Mouse (Mus musculus) midbrain, embryonic 12.5 days (tissue): ENCODE measurements around the gene Rrad. TPM values are rescaled to one million over a fixed set of nuclear protein-coding genes. Genes with fewer than 3 reads are reported as not detected.
A peak's percentile ranks its signal among the peaks of the same experiment; 100 is the strongest.

Experiments
- ATAC-seq: fragments of 200-750 bp; cut with Nextera tagmentation; 2 replicates; pipeline ENCODE4 v1.8.0; 2017; ENCODE audit warnings: low read depth, moderate TSS enrichment, moderate library complexity; ENCODE audit not compliant: low FRiP score
- H3K27ac ChIP-seq: fragments of 300-500 bp; sonication (generic); replicated peaks from 2 replicates; pipeline ENCODE4 v1.5.1; 2016; ENCODE audit warnings: mild to moderate bottlenecking
- H3K27me3 ChIP-seq: fragments of 300-500 bp; sonication (generic); 2 replicates; pipeline ENCODE4 v1.6.1; 2016; ENCODE audit warnings: mild to moderate bottlenecking
- H3K36me3 ChIP-seq: fragments of 300-500 bp; sonication (generic); 2 replicates; pipeline ENCODE4 v1.6.1; 2016
- H3K4me1 ChIP-seq: fragments of 300-500 bp; sonication (generic); 2 replicates; pipeline ENCODE4 v1.6.1; 2016
- H3K4me2 ChIP-seq: fragments of 300-500 bp; sonication (generic); replicated peaks from 2 replicates; pipeline ENCODE4 v1.6.1; 2016; ENCODE audit warnings: mild to moderate bottlenecking, moderate library complexity
- H3K4me3 ChIP-seq: fragments of 300-500 bp; sonication (generic); 2 replicates; pipeline ENCODE4 v1.5.1; 2016; ENCODE audit warnings: mild to moderate bottlenecking
- H3K9ac ChIP-seq: fragments of 300-500 bp; sonication (generic); replicated peaks from 2 replicates; pipeline ENCODE4 v1.6.1; 2016; ENCODE audit warnings: mild to moderate bottlenecking, moderate library complexity
- H3K9me3 ChIP-seq: fragments of 300-500 bp; sonication (generic); 2 replicates; pipeline ENCODE4 v1.6.1; 2016; ENCODE audit warnings: mild to moderate bottlenecking
- WGBS: fragments of 180-500 bp; shearing (Covaris S2); methylation state at CpG from one replicate; pipeline ENCODE4 v1.1.7; 2016; 5-methylcytosine and 5-hydroxymethylcytosine counted together
- polyA plus RNA-seq: library from polyadenylated mRNA; unstranded; fragments of >200 nt; fragmentation: Nextera tagmentation; extraction: Ambion mirVana; gene quantifications from 2 replicates; pipeline ENCODE4 v1.2.1, GENCODE M21; 2016

The Rrad gene
- polyA plus RNA-seq, 1 experiment from 2014 or later, result 2.8 TPM

DNA sequence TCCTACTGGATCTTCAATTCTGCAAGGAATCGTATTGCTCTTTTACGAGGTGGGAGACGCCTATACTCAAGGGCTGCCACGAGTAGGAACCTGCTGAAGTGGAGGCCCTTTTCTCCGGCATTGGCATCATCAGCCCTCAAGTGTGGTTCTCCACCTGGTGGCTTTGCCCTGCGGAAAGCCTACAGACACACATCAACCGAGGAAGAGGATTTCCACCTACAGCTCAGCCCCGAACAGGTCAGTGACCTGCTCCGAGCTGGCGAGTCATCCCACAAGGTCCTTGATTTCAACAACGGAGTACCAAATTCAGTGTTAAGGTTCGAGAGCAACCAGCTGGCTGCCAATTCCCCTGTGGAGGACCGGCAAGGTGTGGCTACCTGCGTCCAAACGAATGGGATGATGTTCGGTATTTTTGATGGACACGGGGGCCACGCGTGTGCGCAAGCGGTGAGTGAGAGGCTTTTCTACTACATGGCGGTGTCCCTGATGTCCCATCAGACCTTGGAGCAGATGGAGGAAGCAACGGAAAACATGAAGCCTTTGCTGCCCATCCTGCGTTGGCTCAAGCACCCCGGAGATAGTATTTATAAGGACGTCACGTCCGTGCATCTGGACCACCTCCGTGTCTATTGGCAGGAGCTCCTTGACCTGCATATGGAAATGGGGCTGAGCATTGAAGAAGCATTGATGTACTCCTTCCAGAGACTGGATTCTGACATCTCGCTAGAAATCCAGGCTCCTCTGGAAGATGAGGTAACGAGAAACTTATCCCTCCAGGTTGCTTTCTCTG lies 37.4 kb downstream of the Rrad start:
- WGBS, result 95% methylated on average over 31 of the region's 31 CpGs
- H3K4me2 ChIP-seq, result no peak overlapping the region
- no peak for ATAC-seq

DNA sequence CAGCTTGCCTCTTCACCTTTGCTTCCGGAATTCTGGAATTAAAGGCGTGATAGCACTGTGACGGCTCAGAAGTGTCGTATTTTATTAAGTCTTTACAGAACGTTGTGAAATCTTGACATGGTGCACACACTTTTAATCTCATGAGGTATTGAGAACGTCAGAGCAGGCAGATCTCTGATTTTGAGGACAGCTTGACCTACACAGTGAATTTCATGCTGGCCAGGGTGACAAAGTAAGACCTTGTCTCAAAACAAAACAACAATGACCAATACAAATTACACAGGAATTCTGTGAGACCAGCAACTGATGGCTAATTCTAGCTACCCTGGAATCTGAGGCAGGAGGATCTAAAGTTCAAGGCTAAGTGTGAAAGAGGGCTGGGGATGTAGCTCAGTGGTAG lies 38.6 kb downstream of the Rrad start:
- Histone ChIP-seq H3K9ac (no peak overlapping the region), H3K4me2 (peak overlapping the region; percentile 86), H3K36me3 (peaks cover 31% of the 10 kb centered on the region), H3K9me3 (no peaks in the 10 kb centered on the region), H3K4me3 (no peak overlapping the region), H3K27ac (no peak overlapping the region), H3K27me3 (no peaks in the 10 kb centered on the region), H3K4me1 (peaks cover 11% of the 10 kb centered on the region; the same call in 1 of the 2 replicates)
- no peak for ATAC-seq
- 62% methylated on average over 6 of the region's 6 CpGs for WGBS

More for the DNA sequence above, 37.4 kb downstream of the Rrad start:
- H3K9ac ChIP-seq, result no peak overlapping the region
- peaks cover 31% of the 10 kb centered on the region for H3K36me3 ChIP-seq
- H3K9me3 ChIP-seq, result no peaks in the 10 kb centered on the region
- H3K27me3 ChIP-seq, result no peaks in the 10 kb centered on the region
- H3K4me3 ChIP-seq, result no peak overlapping the region
- H3K4me1 ChIP-seq, result peaks cover 11% of the 10 kb centered on the region; the same call in 1 of the 2 replicates
- H3K27ac ChIP-seq, result no peak overlapping the region

DNA sequence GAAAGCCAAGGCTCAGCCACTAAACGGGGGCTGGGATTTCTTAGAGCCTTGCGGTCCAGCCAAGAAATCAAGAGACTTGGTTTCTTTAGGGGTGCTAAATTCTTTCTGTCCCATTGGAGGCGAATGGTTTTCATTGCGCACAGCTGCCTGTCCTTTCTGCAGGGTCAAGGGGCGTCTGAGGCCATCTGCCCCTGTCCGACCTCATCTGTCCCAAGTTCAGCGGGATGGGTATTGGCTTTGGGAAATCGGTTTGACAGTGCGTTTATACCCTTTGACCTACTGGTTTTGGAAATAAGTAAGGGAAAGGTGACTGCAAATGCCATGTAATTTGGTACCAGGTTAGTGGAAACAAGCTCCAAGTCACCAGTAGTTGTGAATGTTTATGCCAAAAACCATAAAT lies 39.3 kb downstream of the Rrad start:
- Histone ChIP-seq H3K4me3 (peak overlapping the region; percentile 76), H3K9me3 (no peaks in the 10 kb centered on the region), H3K27me3 (no peaks in the 10 kb centered on the region), H3K4me2 (peak overlapping the region; percentile 86), H3K9ac (peak overlapping the region; percentile 78), H3K27ac (peak overlapping the region; percentile 80; the same call in 1 of the 2 replicates), H3K36me3 (peaks cover 31% of the 10 kb centered on the region), H3K4me1 (peaks cover 11% of the 10 kb centered on the region; the same call in 1 of the 2 replicates)
- no peak for ATAC-seq
- 3% methylated on average over 9 of the region's 9 CpGs for WGBS

DNA sequence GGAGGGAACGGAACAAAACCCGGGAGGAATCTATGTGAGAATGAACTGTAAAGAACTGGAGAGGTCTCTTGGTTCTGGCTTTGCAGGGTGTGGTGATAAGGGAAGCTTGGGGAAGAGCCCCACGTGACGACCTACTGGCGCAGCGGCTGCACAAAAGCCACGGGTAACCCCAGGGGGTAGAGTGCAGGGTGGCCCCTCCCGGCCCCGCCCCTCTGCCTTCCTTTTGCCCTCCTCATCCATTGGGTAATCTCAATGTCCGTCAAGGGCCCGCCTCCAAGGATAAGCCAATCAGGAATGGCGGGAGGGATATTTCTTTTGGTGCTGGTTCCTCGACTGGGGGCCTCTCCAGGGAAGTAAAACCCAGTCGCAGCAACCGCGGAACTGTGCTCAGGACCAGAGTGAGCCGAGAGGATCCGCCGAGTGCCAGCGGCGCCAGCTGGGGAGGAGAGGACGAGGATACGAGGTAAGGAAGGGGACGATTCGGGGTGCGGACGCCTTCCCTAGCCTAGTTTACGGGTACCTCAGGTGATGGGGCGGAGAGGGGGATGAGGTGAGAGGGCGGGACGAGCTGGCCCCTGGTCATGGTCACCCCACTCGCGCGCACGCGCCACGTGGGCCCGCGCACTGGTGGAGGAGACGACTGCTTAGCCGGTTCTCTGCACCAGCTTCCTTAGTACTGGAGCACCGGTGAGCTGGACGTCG lies 39.8 kb downstream of the Rrad start, which contains the start of gene Pdp2:
Pdp2 (plus strand) TSS at position 319 of the 702 bp plus-strand sequence.
- Histone ChIP-seq H3K27me3 (no peaks in the 10 kb centered on the region), H3K9ac (peak within 1 kb of the TSS; percentile 78), H3K9me3 (no peaks in the 10 kb centered on the region), H3K36me3 (peaks cover 26% of the 10 kb centered on the region), H3K27ac (peak within 1 kb of the TSS; percentile 80), H3K4me3 (peak within 1 kb of the TSS; percentile 76), H3K4me1 (peaks cover 11% of the 10 kb centered on the region; the same call in 1 of the 2 replicates), H3K4me2 (peak within 1 kb of the TSS; percentile 86)
- ATAC-seq, result peak; percentile 97
- WGBS, result under 1% methylated on average over 37 of the region's 44 CpGs

DNA sequence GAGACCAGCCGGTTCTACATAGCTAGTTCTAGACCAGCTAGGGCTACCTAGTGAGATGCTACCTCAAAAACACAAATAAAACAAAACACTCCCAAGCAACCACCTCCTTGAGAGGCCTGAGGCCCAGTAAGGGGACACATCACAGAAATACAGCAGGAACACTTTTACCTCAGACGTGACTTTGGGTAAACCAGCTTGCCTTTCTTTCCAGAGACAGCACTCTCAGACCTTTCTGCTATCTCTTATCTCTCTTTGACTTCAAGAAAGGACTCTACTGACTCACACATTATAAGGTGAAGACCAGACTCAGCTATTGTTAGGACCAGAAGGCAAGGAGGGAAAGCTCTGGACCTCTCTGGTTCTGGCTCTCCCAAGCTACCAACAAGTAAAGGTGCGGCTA lies 40.8 kb downstream of the Rrad start:
- 90% methylated on average over 3 of the region's 3 CpGs for WGBS
- no peaks in the 10 kb centered on the region for H3K27me3 ChIP-seq
- no peak for ATAC-seq

DNA sequence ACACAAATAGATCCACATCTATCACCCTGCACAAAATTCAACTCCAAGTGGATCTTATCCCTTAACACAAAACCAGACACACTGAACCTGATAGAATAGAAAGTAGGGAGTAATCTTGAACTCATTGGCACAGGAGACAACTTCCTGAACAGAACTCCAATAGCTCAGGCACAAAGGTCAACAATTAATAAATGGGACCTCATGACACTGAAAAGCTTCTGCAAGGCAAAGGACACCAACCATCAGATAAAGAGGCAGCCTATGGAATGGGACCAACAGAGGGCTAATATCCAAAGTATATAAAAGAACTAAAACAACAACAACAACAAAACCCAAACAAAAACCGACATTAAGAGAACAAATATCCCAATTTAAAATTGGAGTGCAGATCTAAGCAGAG lies 46.6 kb downstream of the Rrad start:
- Histone ChIP-seq H3K9ac (no peak overlapping the region), H3K27ac (no peak overlapping the region), H3K4me1 (no peaks in the 10 kb centered on the region), H3K4me2 (no peak overlapping the region), H3K4me3 (no peak overlapping the region), H3K27me3 (no peaks in the 10 kb centered on the region), H3K36me3 (no peaks in the 10 kb centered on the region), H3K9me3 (no peaks in the 10 kb centered on the region; the same call in 1 of the 2 replicates)
- no peak for ATAC-seq
- WGBS, result 42% methylated on average over 1 of the region's 1 CpGs

More for the DNA sequence above, 40.8 kb downstream of the Rrad start:
- Histone ChIP-seq H3K4me2 (no peak overlapping the region), H3K4me3 (no peak overlapping the region), H3K27ac (no peak overlapping the region), H3K9me3 (no peaks in the 10 kb centered on the region; the same call in 1 of the 2 replicates), H3K9ac (no peak overlapping the region), H3K4me1 (peaks cover 11% of the 10 kb centered on the region; the same call in 1 of the 2 replicates), H3K36me3 (peaks cover 18% of the 10 kb centered on the region)

Other genes starting within 250 kb of the Rrad start
- 2.0 and 2.5 TPM in 2 replicates for gene Cmtm4, start 235.5 kb downstream of the Rrad start, polyA plus RNA-seq
- gene Dync1li2, start 188.3 kb downstream of the Rrad start, polyA plus RNA-seq, result 132 TPM in 2 replicates
- 0.20 and 0.32 TPM in 2 replicates for gene Terb1, start 121.4 kb downstream of the Rrad start, polyA plus RNA-seq
- gene Nae1, start 96.7 kb downstream of the Rrad start, polyA plus RNA-seq, result 118 and 130 TPM in 2 replicates
- gene Car7, start 96.6 kb downstream of the Rrad start, polyA plus RNA-seq, result 1.5 and 1.6 TPM in 2 replicates
- gene Pdp2, start 39.9 kb downstream of the Rrad start, polyA plus RNA-seq, result 14.7 and 15.8 TPM in 2 replicates
- not detected in 2 replicates for gene Cdh16, start 6.9 kb downstream of the Rrad start, polyA plus RNA-seq
- gene Ciao2b, start 10.6 kb upstream of the Rrad start, polyA plus RNA-seq, result 107 and 108 TPM in 2 replicates
- not detected in 2 replicates for gene Ces2a, start 102.7 kb upstream of the Rrad start, polyA plus RNA-seq
- 0.10 and 0.12 TPM in 2 replicates for gene Ces2b, start 200.2 kb upstream of the Rrad start, polyA plus RNA-seq
- not detected in 2 replicates for gene Ces2c, start 215.7 kb upstream of the Rrad start, polyA plus RNA-seq